Mouse (Mus musculus) brain, embryonic 14.5 days (tissue): ENCODE measurements around the gene Itga11.

Experiments used
- CTCF ChIP-seq: fragments of 200-500 bp; IDR thresholded peaks from 2 replicates; pipeline ENCODE4 v1.5.1; 2012; ENCODE audit warnings: inconsistent platforms, mild to moderate bottlenecking, moderate library complexity, borderline replicate concordance; ENCODE audit not compliant: insufficient read depth, insufficient read length; ENCODE audit errors: extremely low read depth
- POLR2A ChIP-seq: fragments of 200-500 bp; IDR thresholded peaks from 2 replicates; pipeline ENCODE4 v1.6.1; 2012; ENCODE audit warnings: mild to moderate bottlenecking, inconsistent platforms, borderline replicate concordance; ENCODE audit not compliant: poor library complexity, insufficient read depth, insufficient read length, severe bottlenecking; ENCODE audit errors: extremely low read depth

- TF ChIP-seq POLR2A, result no peak
- TF ChIP-seq CTCF, result no peak
Observed at GRCm38 (mm10) chr9:62814751-62815150, 137.1 kb downstream of the Itga11 start.
